Mouse (Mus musculus) testis, adult 2 months (tissue): ENCODE measurements around the gene Dusp15. TPM values are rescaled to one million over a fixed set of nuclear protein-coding genes. Genes with fewer than 3 reads are reported as not detected.
A peak's percentile ranks its signal among the peaks of the same experiment; 100 is the strongest.

Experiments used
- H3K27ac ChIP-seq: fragments of 200-500 bp; 2 replicates; pipeline ENCODE4 v1.5.1; 2012; ENCODE audit warnings: low read depth, low read length; ENCODE audit not compliant: control insufficient read depth, insufficient read depth
- H3K27me3 ChIP-seq: fragments of 200-500 bp; 2 replicates; pipeline ENCODE4 v1.6.1; 2012; ENCODE audit warnings: mild to moderate bottlenecking, low read length, moderate library complexity; ENCODE audit not compliant: control insufficient read depth, insufficient read depth
- H3K36me3 ChIP-seq: fragments of 200-500 bp; 2 replicates; pipeline ENCODE4 v1.6.1; 2012; ENCODE audit warnings: mild to moderate bottlenecking, low read length; ENCODE audit not compliant: control insufficient read depth, insufficient read depth
- H3K4me1 ChIP-seq: fragments of 200-500 bp; 2 replicates; pipeline ENCODE4 v1.6.1; 2012; ENCODE audit warnings: low read length; ENCODE audit not compliant: control insufficient read depth, insufficient read depth
- H3K4me3 ChIP-seq: fragments of 200-500 bp; 2 replicates; pipeline ENCODE4 v1.5.1; 2012; ENCODE audit warnings: low read depth, mild to moderate bottlenecking, low read length, moderate library complexity, mixed read lengths; ENCODE audit not compliant: control insufficient read depth
- CTCF ChIP-seq: fragments of 200-500 bp; IDR thresholded peaks from 2 replicates; pipeline ENCODE4 v1.5.1; 2012; ENCODE audit warnings: low read depth, mild to moderate bottlenecking, inconsistent platforms, low read length, moderate library complexity; ENCODE audit not compliant: control insufficient read depth, insufficient read depth, insufficient replicate concordance
- POLR2A ChIP-seq: fragments of 200-500 bp; IDR thresholded peaks from 2 replicates; pipeline ENCODE4 v1.6.1; 2012; ENCODE audit warnings: low read depth, mild to moderate bottlenecking, inconsistent platforms, low read length, moderate library complexity; ENCODE audit not compliant: control insufficient read depth
- polyA plus RNA-seq: library from polyadenylated mRNA; depleted of rRNA; stranded (reverse); fragments of >200 nt; gene quantifications from 2 replicates; pipeline ENCODE4 v1.2.3, GENCODE M21; 2012

The Dusp15 gene
- polyA plus RNA-seq, 1 experiment = 151 TPM

GRCm38 (mm10) chr2:152958116-152958515 is 6.6 kb upstream of the Dusp15 start:
- H3K4me3 ChIP-seq = no peak overlapping the region
- TF ChIP-seq CTCF (no peak), POLR2A (no peak)
- peaks cover 2% of the 10 kb centered on the region; the same call in 1 of the 2 replicates for H3K4me1 ChIP-seq
- H3K27me3 ChIP-seq = no peaks in the 10 kb centered on the region
- H3K36me3 ChIP-seq = no peaks in the 10 kb centered on the region
- H3K27ac ChIP-seq = no peak overlapping the region

GRCm38 (mm10) chr2:152951850-152952720 is 587 bp upstream of the Dusp15 start:
- peak overlapping the region; percentile 83 for H3K4me3 ChIP-seq
- TF ChIP-seq CTCF = no peak
- no peak for TF ChIP-seq POLR2A
- H3K27me3 ChIP-seq = no peaks in the 10 kb centered on the region
- H3K4me1 ChIP-seq = peaks cover 22% of the 10 kb centered on the region
- peak overlapping the region; percentile 68 for H3K27ac ChIP-seq
- no peaks in the 10 kb centered on the region for H3K36me3 ChIP-seq

- Histone ChIP-seq H3K4me1 (peaks cover 22% of the 10 kb centered on the region), H3K4me3 (peak overlapping the region; percentile 83), H3K27me3 (no peaks in the 10 kb centered on the region), H3K36me3 (no peaks in the 10 kb centered on the region), H3K27ac (no peak overlapping the region)
- TF ChIP-seq POLR2A (no peak), CTCF (no peak)
These were observed 987 bp downstream of the Dusp15 start for GRCm38 (mm10) chr2:152950358-152951064.

- H3K27me3 ChIP-seq = no peaks in the 10 kb centered on the region
These were observed 3.0 kb downstream of the Dusp15 start for GRCm38 (mm10) chr2:152948438-152949020.

GRCm38 (mm10) chr2:152947098-152947497 is 4.4 kb downstream of the Dusp15 start:
- Histone ChIP-seq H3K4me3 (no peak overlapping the region), H3K27ac (no peak overlapping the region), H3K36me3 (no peaks in the 10 kb centered on the region), H3K4me1 (peaks cover 28% of the 10 kb centered on the region), H3K27me3 (no peaks in the 10 kb centered on the region)
- no peak for TF ChIP-seq POLR2A
- TF ChIP-seq CTCF = no peak

More at GRCm38 (mm10) chr2:152948438-152949020, 3.0 kb downstream of the Dusp15 start:
- H3K27ac ChIP-seq = no peak overlapping the region
- TF ChIP-seq POLR2A = no peak
- TF ChIP-seq CTCF = no peak
- H3K36me3 ChIP-seq = no peaks in the 10 kb centered on the region
- no peak overlapping the region for H3K4me3 ChIP-seq
- peaks cover 25% of the 10 kb centered on the region for H3K4me1 ChIP-seq

- Histone ChIP-seq H3K4me1 (peaks cover 13% of the 10 kb centered on the region), H3K27ac (no peak overlapping the region), H3K27me3 (no peaks in the 10 kb centered on the region), H3K4me3 (no peak overlapping the region), H3K36me3 (no peaks in the 10 kb centered on the region)
- TF ChIP-seq POLR2A (no peak), CTCF (no peak)
These were observed 7.5 kb downstream of the Dusp15 start for GRCm38 (mm10) chr2:152944013-152944412.

- Histone ChIP-seq H3K36me3 (no peaks in the 10 kb centered on the region), H3K27ac (no peak overlapping the region), H3K27me3 (no peaks in the 10 kb centered on the region), H3K4me3 (no peak overlapping the region), H3K4me1 (peaks cover 13% of the 10 kb centered on the region)
- no peak for TF ChIP-seq CTCF
- no peak for TF ChIP-seq POLR2A
These were observed 7.9 kb downstream of the Dusp15 start for GRCm38 (mm10) chr2:152943568-152943967.
